Mouse (Mus musculus): ENCODE results near the gene Shkbp1. TPM values are rescaled to one million over a fixed set of nuclear protein-coding genes. Genes with fewer than 3 reads are reported as not detected.

Gene Shkbp1
- polyA plus RNA-seq, 1 experiment, result 41.6 TPM

DNA sequence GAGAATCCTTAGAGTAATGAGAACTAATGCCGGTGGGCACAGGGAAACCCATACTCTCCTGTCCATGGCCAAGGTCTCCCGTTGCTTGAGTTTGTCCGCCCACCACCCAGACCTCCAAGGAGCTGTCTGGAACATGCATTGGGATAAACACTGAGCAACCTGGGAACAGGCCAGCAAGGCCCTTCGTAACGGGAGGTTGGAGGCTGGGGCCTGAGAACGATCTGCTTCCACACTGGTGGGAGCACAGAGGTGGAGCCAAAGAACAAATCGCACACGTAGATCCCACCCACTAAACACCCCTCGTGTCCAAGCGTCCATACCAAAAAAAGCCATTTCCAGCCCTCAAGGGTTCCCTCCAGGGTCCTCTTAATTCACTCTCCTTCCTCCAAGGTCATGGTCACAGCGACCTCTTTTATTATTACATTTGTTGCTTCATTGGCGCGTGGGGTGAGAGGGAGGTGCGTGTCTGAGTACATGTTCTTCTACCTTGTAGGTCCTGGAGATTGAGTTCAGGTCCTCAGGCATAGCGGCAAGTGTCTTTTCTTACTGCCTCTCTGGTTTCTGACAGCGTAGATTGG lies 57.7 kb downstream of the Shkbp1 start:
- 65% methylated on average over 16 of the region's 16 CpGs for WGBS
- no peak overlapping the region for H3K4me3 ChIP-seq (replicated peaks; ENCODE audit: insufficient read depth, low read depth, low read length)
- no peak overlapping the region for H3K27ac ChIP-seq (ENCODE audit: insufficient read depth, low read length)
- TF ChIP-seq POLR2A (IDR thresholded peaks at IDR 0.05; ENCODE audit: borderline replicate concordance, insufficient read depth, low read length), result no peak
- TF ChIP-seq CTCF (IDR thresholded peaks at IDR 0.05; ENCODE audit: borderline replicate concordance, insufficient read depth, low read depth, low read length), result no peak
- peaks cover 5% of the 10 kb centered on the region for H3K4me1 ChIP-seq (ENCODE audit: control insufficient read depth, insufficient read depth, low read length)
- DNase-seq, result no peak
- H3K27me3 ChIP-seq (ENCODE audit: control insufficient read depth, insufficient read depth, low read length), result no peaks in the 10 kb centered on the region

DNA sequence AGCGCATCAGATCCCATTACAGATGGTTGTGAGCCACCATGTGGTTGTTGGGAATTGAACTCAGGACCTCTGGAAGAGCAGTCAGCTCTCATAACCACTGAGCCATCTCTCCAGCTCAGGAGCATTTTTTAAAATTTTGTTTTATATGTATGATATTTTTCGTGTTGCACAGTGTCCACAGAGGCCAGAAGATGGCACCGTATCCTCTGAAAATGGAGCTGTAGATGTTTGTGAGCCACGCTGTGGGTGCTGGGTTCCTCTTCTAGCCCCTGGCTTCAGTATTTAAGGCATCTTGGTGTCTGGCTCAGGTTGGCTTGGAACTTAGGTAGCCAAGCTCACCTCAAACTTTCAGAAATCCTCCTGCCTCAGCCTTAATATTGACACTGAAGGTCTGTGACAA lies 59.3 kb downstream of the Shkbp1 start:
- Histone ChIP-seq H3K27me3 (ENCODE audit: control insufficient read depth, insufficient read depth, low read length) (no peaks in the 10 kb centered on the region), H3K27ac (ENCODE audit: insufficient read depth, low read length) (no peak overlapping the region), H3K4me3 (replicated peaks; ENCODE audit: insufficient read depth, low read depth, low read length) (no peak overlapping the region), H3K4me1 (ENCODE audit: control insufficient read depth, insufficient read depth, low read length) (peaks cover 5% of the 10 kb centered on the region)
- TF ChIP-seq CTCF (IDR thresholded peaks at IDR 0.05; ENCODE audit: borderline replicate concordance, insufficient read depth, low read depth, low read length) (no peak), POLR2A (IDR thresholded peaks at IDR 0.05; ENCODE audit: borderline replicate concordance, insufficient read depth, low read length) (no peak)
- WGBS, result 86% methylated on average over 4 of the region's 4 CpGs
- DNase-seq, result no peak

DNA sequence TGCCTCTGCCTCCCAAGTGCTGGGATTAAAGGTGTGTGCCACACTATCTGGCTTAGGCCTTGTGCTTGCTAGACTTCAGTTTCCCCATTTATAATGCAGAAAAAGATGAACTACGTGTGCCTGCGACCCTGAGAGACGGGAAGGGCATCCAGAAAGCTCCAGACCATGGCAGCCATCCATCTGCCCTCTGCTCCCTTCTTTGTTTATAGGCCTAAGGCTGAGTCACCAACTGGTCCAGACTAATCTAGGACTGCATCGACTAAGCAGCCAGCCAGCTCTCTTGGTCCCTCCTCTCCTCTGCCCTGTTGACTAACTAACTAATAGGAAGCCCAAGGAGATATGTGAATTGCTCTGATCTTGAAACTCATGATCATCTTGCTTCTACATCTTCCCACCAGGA lies 59.9 kb downstream of the Shkbp1 start:
- no peak overlapping the region for H3K4me3 ChIP-seq (replicated peaks; ENCODE audit: insufficient read depth, low read depth, low read length)
- 58% methylated on average over 4 of the region's 4 CpGs for WGBS
- H3K27ac ChIP-seq (ENCODE audit: insufficient read depth, low read length), result no peak overlapping the region
- H3K27me3 ChIP-seq (ENCODE audit: control insufficient read depth, insufficient read depth, low read length), result no peaks in the 10 kb centered on the region
- peaks cover 5% of the 10 kb centered on the region for H3K4me1 ChIP-seq (ENCODE audit: control insufficient read depth, insufficient read depth, low read length)
- DNase-seq, result no peak
- no peak for TF ChIP-seq CTCF (IDR thresholded peaks at IDR 0.05; ENCODE audit: borderline replicate concordance, insufficient read depth, low read depth, low read length)
- no peak for TF ChIP-seq POLR2A (IDR thresholded peaks at IDR 0.05; ENCODE audit: borderline replicate concordance, insufficient read depth, low read length)

Other genes starting within 250 kb of the Shkbp1 start
- gene Cyp2f2, start 236.1 kb downstream of the Shkbp1 start, polyA plus RNA-seq (2012; rRNA removed), result 0.10 and 0.73 TPM in 2 replicates
- gene Cyp2t4, start 202.3 kb downstream of the Shkbp1 start, polyA plus RNA-seq (2012; rRNA removed), result not detected in 2 replicates
- gene Egln2, start 189.2 kb downstream of the Shkbp1 start, polyA plus RNA-seq (2012; rRNA removed), result 115 and 120 TPM in 2 replicates
- 175 and 176 TPM in 2 replicates for gene Rab4b, start 177.1 kb downstream of the Shkbp1 start, polyA plus RNA-seq (2012; rRNA removed)
- not detected in 2 replicates for gene Gm21983, start 174.9 kb downstream of the Shkbp1 start, polyA plus RNA-seq (2012; rRNA removed)
- gene Mia, start 174.9 kb downstream of the Shkbp1 start, polyA plus RNA-seq (2012; rRNA removed), result 11.2 and 16.9 TPM in 2 replicates
- 17.9 and 18.8 TPM in 2 replicates for gene BC024978, start 160.2 kb downstream of the Shkbp1 start, polyA plus RNA-seq (2012; rRNA removed)
- gene Snrpa, start 159.7 kb downstream of the Shkbp1 start, polyA plus RNA-seq (2012; rRNA removed), result 158 and 173 TPM in 2 replicates
- gene Itpkc, start 127.4 kb downstream of the Shkbp1 start, polyA plus RNA-seq (2012; rRNA removed), result 12.4 and 13.2 TPM in 2 replicates
- gene Coq8b, start 123.0 kb downstream of the Shkbp1 start, polyA plus RNA-seq (2012; rRNA removed), result 20.8 and 23.9 TPM in 2 replicates
- gene Numbl, start 97.6 kb downstream of the Shkbp1 start, polyA plus RNA-seq (2012; rRNA removed), result 56.7 and 64.1 TPM in 2 replicates
- 26.9 and 28.2 TPM in 2 replicates for gene Ltbp4, start 18.3 kb downstream of the Shkbp1 start, polyA plus RNA-seq (2012; rRNA removed)
- gene Gm20479, start 1.4 kb upstream of the Shkbp1 start, polyA plus RNA-seq (2012; rRNA removed), result 0.38 TPM in 1 of 2 replicates, not detected in the other
- gene Sptbn4, start 91.7 kb upstream of the Shkbp1 start, polyA plus RNA-seq (2012; rRNA removed), result 171 and 177 TPM in 2 replicates
- gene Blvrb, start 92.0 kb upstream of the Shkbp1 start, polyA plus RNA-seq (2012; rRNA removed), result 24.2 and 25.2 TPM in 2 replicates
- gene Sertad3, start 117.7 kb upstream of the Shkbp1 start, polyA plus RNA-seq (2012; rRNA removed), result 8.1 and 8.9 TPM in 2 replicates
- 17.4 and 17.9 TPM in 2 replicates for gene Sertad1, start 130.9 kb upstream of the Shkbp1 start, polyA plus RNA-seq (2012; rRNA removed)
- 0.34 and 0.43 TPM in 2 replicates for gene Prx, start 143.3 kb upstream of the Shkbp1 start, polyA plus RNA-seq (2012; rRNA removed)
- gene Hipk4, start 167.2 kb upstream of the Shkbp1 start, polyA plus RNA-seq (2012; rRNA removed), result 0.20 and 0.21 TPM in 2 replicates
- gene Pld3, start 197.2 kb upstream of the Shkbp1 start, polyA plus RNA-seq (2012; rRNA removed), result 220 and 242 TPM in 2 replicates
- 45.7 and 46.2 TPM in 2 replicates for gene 2310022A10Rik, start 197.2 kb upstream of the Shkbp1 start, polyA plus RNA-seq (2012; rRNA removed)
- 106 and 119 TPM in 2 replicates for gene Akt2, start 235.5 kb upstream of the Shkbp1 start, polyA plus RNA-seq (2012; rRNA removed)

Measured in cerebellum, adult 2 months (tissue).